Mouse (Mus musculus) small intestine, adult 2 months (tissue): ENCODE data around the gene Megf11.

ENCODE experiments used
- CTCF ChIP-seq: fragments of 200-500 bp; IDR thresholded peaks from 2 replicates; pipeline ENCODE4 v1.5.1; 2012; ENCODE audit warnings: low read depth, mild to moderate bottlenecking, control low read depth, inconsistent platforms, low read length, moderate library complexity, mixed read lengths; ENCODE audit not compliant: insufficient replicate concordance, insufficient read length; ENCODE audit errors: extremely low read depth
- POLR2A ChIP-seq: fragments of 200-500 bp; IDR thresholded peaks from 2 replicates; pipeline ENCODE4 v1.6.1; 2012; ENCODE audit warnings: low read depth, mild to moderate bottlenecking, control low read depth, inconsistent platforms, low read length, moderate library complexity

DNA sequence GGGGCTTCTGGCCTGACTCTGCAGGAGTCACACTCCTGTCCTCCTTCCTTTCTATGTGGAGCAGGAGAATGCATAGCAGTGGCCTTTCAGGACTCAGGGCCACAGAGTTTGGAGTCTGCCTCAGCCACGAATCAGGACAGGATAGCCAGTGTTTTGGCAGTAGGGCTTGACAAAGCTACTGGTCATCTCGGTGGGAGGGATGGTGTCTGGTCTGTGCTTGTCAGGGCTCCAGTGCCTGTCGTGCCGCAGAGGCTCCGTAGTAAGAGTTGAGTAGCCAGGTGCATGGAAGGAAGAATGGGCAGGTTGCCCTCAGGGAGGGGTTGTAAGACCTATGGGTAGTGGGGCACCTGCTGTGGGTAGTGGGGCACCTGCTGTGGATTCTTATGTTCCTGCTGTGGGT lies 96.7 kb downstream of the Megf11 start:
- TF ChIP-seq CTCF (no peak), POLR2A (no peak)
